Mouse (Mus musculus): ENCODE measurements at regions not wholly inside any gene's neighbourhood (a gene's known extent, or its start where the extent isn't known, plus 50 kb on each side); places are given as distances from the start of the nearest gene placed in this dataset.

- DNase-seq (ENCODE audit: low read depth, low spot score), result no peak
- 74% methylated on average over 2 of the region's 2 CpGs for WGBS
Observed at GRCm38 (mm10) chr13:44582767-44583085, 146.5 kb upstream of the Jarid2 start.

DNA sequence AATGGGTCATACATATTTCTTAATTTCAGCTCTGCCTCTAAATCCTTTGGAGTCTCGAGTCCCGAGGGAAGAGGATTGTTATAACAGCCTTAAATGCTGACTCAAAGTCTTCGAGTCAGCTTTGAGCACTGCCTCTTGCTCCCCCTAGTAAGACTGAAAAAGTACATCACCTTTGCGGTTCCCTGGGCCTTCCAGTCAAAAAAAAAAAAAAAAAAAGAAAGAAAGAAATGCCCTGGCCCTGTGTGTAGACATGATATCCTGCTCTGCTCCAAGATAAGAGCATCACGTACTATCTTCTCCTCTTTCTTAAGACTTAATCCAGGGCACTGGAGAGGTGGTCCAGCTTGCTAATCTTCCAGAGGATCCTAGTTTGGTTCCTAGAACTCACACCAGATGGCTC, 145.7 kb upstream of the Jarid2 start:
- 89% methylated on average over 5 of the region's 5 CpGs for WGBS
- no peak for DNase-seq (ENCODE audit: low read depth, low spot score)

DNA sequence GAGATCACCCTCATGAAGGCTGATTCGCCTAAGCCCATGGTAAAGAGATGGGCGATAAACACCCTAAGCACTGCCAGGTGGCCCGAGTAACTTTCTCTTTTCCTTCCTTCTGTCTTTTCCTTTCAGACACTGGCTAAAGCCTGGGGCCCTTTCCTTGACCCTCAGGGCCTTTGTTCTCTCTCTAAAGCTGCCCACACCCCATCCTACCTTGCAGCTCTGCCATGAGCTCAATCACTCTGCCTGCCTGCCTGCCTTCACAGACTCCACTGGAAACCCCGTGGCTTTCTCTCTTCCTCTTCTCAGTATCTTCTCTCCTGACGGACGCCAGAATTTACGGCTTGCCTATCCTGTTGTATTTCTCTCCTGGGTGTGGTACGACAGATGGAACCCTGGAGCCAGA, 145.1 kb upstream of the Jarid2 start:
- WGBS, result 34% methylated on average over 8 of the region's 8 CpGs

DNA sequence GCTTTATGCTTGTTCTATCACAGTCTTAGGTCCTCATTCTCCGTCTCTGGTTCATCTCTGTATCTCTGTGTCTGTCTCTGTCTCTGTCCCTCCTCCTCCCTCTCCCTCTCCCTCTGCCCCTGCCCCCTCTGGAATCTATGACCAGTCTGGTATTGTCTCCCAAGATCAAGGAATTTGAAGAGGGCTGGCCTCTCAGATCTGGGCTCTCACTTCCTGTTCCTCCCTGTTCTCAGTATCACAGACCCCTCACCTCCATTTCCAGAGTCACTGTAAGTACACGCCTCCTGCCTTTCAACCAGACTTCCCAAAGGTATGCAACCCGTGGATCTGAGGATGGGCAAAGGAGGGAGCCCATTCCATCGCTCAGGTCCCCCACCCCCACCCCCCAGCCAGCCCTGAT, 144.7 kb upstream of the Jarid2 start:
- WGBS, result 68% methylated on average over 4 of the region's 4 CpGs
- no peak for DNase-seq (ENCODE audit: low read depth, low spot score)

More for the DNA sequence above, 145.1 kb upstream of the Jarid2 start:
- DNase-seq (ENCODE audit: low read depth, low spot score), result no peak

- no peak for DNase-seq (ENCODE audit: low read depth, low spot score)
- WGBS, result 20% methylated on average over 4 of the region's 4 CpGs
Observed at GRCm38 (mm10) chr13:44587846-44588245, 141.4 kb upstream of the Jarid2 start.

- no peak for DNase-seq (ENCODE audit: low read depth, low spot score)
- 96% methylated on average over 5 of the region's 5 CpGs for WGBS
Observed at GRCm38 (mm10) chr13:44594645-44595044, 134.6 kb upstream of the Jarid2 start.

GRCm38 (mm10) chr13:44597666-44598065, 131.6 kb upstream of the Jarid2 start:
- no peak for DNase-seq (ENCODE audit: low read depth, low spot score)

DNA sequence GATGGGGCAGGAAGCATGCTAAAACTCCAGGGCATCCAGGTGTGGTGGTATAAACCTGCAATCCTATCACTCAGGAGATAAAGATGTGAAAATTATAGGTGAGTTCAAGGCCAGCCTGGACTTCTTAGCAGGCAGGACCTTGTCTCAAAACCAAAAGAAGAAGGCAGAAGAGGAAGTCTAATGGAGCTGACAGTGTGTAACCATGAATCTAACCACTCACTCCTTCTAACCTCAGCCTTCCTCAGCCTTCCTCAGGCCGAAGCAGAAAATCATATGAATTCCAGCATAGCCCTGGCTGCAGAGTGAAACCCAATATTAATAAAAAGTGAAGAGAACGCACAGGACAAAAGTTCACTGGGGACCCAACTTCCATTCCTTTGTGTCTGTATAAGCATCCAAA, 128.2 kb upstream of the Jarid2 start:
- WGBS, result 89% methylated on average over 2 of the region's 2 CpGs
- DNase-seq (ENCODE audit: low read depth, low spot score), result no peak

More at GRCm38 (mm10) chr13:44597666-44598065, 131.6 kb upstream of the Jarid2 start:
- WGBS, result 86% methylated on average over 1 of the region's 1 CpGs

DNA sequence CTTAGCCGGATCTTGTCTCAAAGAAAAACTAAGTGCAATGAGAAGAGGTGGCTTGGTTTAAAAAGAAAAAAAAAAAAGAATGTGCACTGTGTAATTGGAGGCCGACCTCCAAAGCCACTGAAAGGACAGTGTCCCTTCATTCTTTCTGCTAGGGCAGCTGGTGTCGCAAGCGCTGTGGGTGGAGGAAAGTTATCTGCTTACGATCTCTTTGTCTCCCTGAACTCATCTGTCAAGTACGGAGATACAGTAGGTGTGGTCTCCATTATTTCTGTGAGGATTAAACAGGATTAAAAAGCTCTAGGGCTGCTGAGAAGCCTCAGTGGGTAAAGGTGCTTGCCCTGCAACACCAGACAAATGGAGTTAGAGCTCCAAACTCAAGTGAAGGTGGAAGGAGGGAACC, 126.6 kb upstream of the Jarid2 start:
- WGBS, result 57% methylated on average over 6 of the region's 6 CpGs
- DNase-seq (ENCODE audit: low read depth, low spot score), result no peak

GRCm38 (mm10) chr13:44607316-44608285, 121.7 kb upstream of the Jarid2 start:
- 70% methylated on average over 13 of the region's 13 CpGs for WGBS
- DNase-seq (ENCODE audit: low read depth, low spot score), result no peak

DNA sequence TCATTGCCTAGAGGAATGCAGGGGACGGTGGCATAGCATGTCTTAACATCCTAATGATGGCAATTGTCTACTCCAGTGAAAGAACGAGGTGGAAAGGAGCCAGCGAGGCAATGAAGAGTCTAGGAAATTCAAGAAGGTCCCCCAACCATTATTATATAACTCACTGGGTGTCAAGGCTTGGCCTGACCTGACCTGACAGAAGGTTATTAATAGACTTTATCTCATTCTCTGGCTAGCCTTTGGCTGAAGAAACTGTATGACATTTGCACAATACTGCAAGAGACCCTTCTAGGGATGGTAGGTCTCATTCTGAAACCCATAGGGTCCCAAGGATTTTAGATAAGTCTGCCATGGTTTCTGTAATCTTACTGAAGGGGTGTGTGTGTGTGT, 121.0 kb upstream of the Jarid2 start:
- 94% methylated on average over 3 of the region's 3 CpGs for WGBS

GRCm38 (mm10) chr13:44608681-44609335, 120.5 kb upstream of the Jarid2 start:
- WGBS, result 83% methylated on average over 11 of the region's 11 CpGs
- DNase-seq (ENCODE audit: low read depth, low spot score), result no peak

More for the DNA sequence above, 121.0 kb upstream of the Jarid2 start:
- no peak for DNase-seq (ENCODE audit: low read depth, low spot score)

GRCm38 (mm10) chr13:44609606-44610005, 119.7 kb upstream of the Jarid2 start:
- WGBS, result 84% methylated on average over 5 of the region's 5 CpGs
- DNase-seq (ENCODE audit: low read depth, low spot score), result no peak

- DNase-seq (ENCODE audit: low read depth, low spot score), result no peak
- WGBS, result 70% methylated on average over 8 of the region's 8 CpGs
Observed at GRCm38 (mm10) chr13:44615696-44616095, 113.6 kb upstream of the Jarid2 start.

GRCm38 (mm10) chr13:44618368-44618767, 110.9 kb upstream of the Jarid2 start:
- WGBS, result 41% methylated on average over 3 of the region's 3 CpGs
- DNase-seq (ENCODE audit: low read depth, low spot score), result no peak

- DNase-seq (ENCODE audit: low read depth, low spot score), result no peak
- WGBS, result 33% methylated on average over 12 of the region's 12 CpGs
Observed at GRCm38 (mm10) chr13:44622661-44623355, 106.5 kb upstream of the Jarid2 start.

- DNase-seq (ENCODE audit: low read depth, low spot score), result no peak
- 85% methylated on average over 13 of the region's 13 CpGs for WGBS
Observed at GRCm38 (mm10) chr13:44624716-44625115, 104.6 kb upstream of the Jarid2 start.

GRCm38 (mm10) chr13:44625792-44626191, 103.5 kb upstream of the Jarid2 start:
- DNase-seq (ENCODE audit: low read depth, low spot score), result no peak
- WGBS, result 77% methylated on average over 7 of the region's 7 CpGs

DNA sequence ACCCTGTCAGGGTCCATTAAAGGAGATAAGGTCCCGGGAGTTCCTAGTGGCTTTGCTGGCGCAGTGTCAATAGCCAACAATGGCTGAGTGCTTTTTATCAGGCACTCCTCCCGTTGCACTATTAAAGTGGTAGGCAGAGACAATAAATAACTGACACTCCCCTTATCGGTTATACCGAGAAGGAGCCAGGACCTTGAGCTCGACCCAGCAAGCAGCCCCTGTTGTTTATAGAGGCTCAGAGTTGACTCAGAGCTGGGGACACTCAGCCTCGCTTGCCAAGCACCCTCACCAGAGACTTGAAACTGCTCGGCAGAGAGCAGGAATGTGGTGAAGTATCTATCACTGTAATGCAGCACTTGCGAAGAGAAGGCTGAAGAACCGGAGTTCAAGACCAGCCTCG, 102.5 kb upstream of the Jarid2 start:
- no peak for DNase-seq (ENCODE audit: low read depth, low spot score)
- WGBS, result 36% methylated on average over 11 of the region's 11 CpGs

DNA sequence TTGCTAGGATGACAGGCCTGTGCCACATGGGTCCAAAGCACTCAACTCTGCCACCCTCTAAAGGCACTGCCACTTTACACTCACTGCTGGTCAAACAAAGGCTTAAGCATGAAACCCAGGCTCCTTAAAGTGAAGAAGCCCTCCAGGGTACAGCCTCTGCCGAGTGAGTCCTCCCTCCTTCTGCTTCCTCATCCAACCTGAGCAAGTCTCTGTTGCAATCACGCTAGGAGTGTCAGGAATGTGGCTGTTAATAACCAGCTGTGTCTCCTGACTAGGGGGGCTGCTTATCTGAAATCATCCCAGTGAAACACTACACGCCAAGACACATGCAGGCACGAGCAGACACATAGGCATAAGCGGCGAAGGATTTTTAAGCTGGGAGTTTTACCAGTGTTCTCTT, 99.2 kb upstream of the Jarid2 start:
- 80% methylated on average over 6 of the region's 6 CpGs for WGBS
- no peak for DNase-seq (ENCODE audit: low read depth, low spot score)

All from large intestine, adult 2 months (tissue).